Mouse (Mus musculus) 3134 (cell line): Measurements from ENCODE around the gene Gm17622.

Source experiments
- DNase-seq: peaks from one replicate; pipeline ENCODE4 v3.0.0-alpha.2; 2011; ENCODE audit warnings: low spot score; ENCODE audit not compliant: insufficient read length; ENCODE audit errors: extremely low read depth

The Gm17622 gene

GRCm38 (mm10) chr13:96507541-96507940, 17.0 kb downstream of the Gm17622 start:
- DNase-seq, result no peak

DNA sequence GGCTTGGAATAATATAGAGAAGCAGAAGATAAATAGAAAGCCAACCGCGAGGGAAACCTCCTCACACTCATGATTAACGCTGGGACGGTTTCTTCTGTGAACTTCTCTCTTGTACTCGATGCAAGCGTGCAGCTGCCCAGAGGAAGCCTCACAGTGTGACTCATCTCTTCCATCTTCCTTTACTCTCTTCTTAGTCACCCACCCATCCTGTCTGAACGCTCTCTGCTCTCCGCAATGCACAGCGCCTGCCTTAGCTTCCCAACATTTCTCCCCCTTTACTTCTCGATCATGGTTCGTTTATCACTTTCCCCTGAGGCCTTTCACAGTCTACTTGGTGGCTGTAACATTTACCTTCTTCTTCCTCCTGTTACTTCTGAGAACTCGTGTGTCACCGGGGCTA, 20.1 kb downstream of the Gm17622 start:
- DNase-seq, result peak; percentile 56

GRCm38 (mm10) chr13:96511262-96511661, 20.7 kb downstream of the Gm17622 start:
- no peak for DNase-seq

GRCm38 (mm10) chr13:96511893-96512292, 21.4 kb downstream of the Gm17622 start:
- no peak for DNase-seq

DNA sequence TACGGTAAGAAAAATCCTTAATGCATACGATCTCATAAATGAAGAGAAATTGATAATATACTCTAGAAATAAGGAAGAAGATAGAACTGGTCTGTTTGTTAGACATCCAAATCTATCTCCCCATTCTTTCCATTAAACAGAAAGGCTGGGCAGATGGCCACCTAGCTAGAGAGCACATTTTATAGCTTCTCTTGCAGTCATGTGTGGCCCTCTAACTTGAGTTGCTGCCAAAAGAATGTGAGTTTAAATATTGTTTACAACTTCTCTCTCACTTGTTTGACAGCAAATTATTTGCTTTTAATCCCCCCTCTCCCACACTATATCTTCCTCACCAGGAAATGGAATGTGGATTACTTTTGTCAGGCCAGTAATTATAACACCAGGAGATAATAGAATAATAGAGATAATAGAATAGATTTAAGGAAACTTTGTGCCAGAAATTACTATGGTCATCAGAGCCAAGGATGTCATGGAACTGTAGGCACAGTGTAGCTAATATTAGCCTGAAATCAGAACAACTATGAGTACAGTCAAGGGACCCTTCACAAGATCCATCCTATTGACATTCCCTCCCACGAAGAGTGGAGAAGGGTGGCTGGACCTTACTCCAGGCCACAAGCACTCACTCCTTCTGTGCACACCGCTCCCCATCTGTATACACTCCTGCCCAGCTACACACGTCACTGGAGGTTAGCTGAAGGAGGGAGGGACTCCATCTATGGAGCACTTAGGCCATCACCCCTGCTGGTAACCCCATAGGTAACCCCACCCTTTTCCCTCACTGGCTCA, 23.8 kb downstream of the Gm17622 start:
- DNase-seq, result no peak

- DNase-seq, result no peak
These were observed 25.7 kb downstream of the Gm17622 start for GRCm38 (mm10) chr13:96516249-96516648.

- no peak for DNase-seq
These were observed 26.8 kb downstream of the Gm17622 start for GRCm38 (mm10) chr13:96517335-96517734.

GRCm38 (mm10) chr13:96521294-96521693, 30.8 kb downstream of the Gm17622 start:
- DNase-seq, result no peak

DNA sequence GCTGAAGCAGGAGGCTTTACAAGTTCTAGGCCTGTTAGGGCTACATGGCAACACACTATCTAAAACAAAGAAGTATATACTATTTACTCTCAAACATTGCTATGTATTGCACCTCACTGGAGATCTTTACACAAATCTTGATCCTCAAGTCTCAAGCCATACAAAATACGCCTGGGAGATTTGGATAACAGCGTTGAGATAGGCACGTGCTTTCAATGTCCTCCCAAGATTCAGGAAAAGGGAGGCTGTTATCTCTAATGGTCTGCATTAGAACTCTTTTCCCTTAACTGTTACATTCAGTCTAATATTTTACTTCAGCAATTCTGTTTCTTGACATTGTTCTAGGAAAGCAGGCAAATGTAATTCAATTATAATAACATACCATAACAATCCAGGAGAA, 36.5 kb downstream of the Gm17622 start:
- no peak for DNase-seq

- no peak for DNase-seq
These were observed 37.3 kb downstream of the Gm17622 start for GRCm38 (mm10) chr13:96527856-96528255.

DNA sequence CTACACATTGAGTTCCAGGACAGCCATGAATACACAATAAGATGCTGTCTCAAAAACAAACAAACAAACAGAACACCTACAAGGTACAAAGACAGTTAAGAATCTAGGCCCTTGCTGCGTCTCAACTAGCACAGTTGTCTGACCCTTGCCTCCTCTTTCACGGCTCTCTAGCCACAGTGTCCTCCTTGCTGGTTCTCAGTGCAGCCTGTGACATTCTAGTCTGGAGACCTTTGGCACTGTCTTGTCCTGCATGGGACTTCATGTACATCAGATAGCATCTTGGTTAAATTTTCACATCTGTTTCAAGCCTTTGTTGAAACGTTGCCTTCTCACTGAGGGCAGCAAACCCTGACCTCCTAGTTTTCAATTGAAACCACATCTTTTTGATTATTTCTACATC, 38.2 kb downstream of the Gm17622 start:
- no peak for DNase-seq

DNA sequence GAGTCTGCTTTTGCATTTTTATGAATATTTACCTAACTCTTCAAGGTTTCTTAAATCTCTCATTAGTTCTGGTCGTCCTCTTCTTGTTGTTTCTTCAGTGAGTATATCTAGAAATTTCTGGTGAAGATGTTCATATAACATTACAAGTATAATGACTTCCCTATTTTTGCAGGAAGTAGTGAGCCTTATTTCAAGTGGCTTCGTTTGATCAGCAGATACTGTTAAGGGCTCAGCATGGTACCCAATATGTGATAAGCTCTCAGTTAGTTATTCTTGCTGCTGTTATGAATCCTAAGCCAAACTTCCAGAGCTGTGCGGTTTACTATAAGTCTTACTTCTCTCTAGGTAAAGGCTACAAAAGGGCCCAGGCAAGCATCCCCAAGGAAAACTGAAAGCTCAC, 39.0 kb downstream of the Gm17622 start:
- no peak for DNase-seq

GRCm38 (mm10) chr13:96530064-96530463, 39.5 kb downstream of the Gm17622 start:
- no peak for DNase-seq

GRCm38 (mm10) chr13:96532176-96532575, 41.6 kb downstream of the Gm17622 start:
- no peak for DNase-seq

GRCm38 (mm10) chr13:96533742-96534141, 43.2 kb downstream of the Gm17622 start:
- peak; percentile 72 for DNase-seq

DNA sequence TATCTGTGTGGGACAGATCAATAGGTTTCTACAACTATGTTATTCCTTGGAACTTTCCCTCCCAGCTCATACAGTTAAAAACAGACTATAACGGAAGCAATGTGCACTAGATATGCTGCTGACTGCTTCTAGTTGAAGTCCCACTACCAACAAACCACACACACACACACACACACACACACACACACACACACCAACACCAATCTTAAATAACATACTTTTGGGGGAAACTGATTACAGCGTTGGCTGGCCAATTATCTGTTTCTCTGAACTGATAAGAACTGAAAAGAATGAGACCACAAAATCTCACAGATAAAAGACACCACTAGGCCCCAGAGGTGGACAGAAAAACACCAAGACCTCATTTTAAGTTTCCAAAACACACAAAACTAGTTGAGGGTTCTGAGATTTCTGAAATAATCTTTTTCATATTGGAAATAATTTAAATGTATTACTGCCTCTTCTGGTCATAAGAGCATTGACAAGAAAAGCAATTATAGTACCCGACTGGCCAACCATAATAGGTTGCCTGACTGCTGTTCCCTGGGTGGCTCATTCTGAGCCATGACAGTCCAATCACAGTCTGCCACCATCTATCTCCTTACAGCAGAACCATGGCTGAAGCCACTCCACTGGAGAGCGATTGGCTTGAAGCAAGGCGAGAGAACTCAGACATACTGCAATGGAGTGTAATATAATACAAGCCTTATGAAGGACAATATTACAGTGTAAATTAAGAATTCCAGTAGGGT, 46.5 kb downstream of the Gm17622 start:
- DNase-seq, result no peak

- no peak for DNase-seq
These were observed 47.6 kb downstream of the Gm17622 start for GRCm38 (mm10) chr13:96538103-96538502.
